Mouse (Mus musculus) lung, adult 2 months (tissue): ENCODE results near the gene Entpd3.

ENCODE experiments used
- CTCF ChIP-seq: fragments of 200-500 bp; IDR thresholded peaks from 2 replicates; pipeline ENCODE4 v1.5.1; 2011; ENCODE audit warnings: mild to moderate bottlenecking, low read length, control low read depth; ENCODE audit not compliant: insufficient read depth
- POLR2A ChIP-seq: fragments of 200-500 bp; IDR thresholded peaks from 2 replicates; pipeline ENCODE4 v1.6.1; 2011; ENCODE audit warnings: low read depth, mild to moderate bottlenecking, control low read depth, low read length, borderline replicate concordance; ENCODE audit errors: extremely low read depth

DNA sequence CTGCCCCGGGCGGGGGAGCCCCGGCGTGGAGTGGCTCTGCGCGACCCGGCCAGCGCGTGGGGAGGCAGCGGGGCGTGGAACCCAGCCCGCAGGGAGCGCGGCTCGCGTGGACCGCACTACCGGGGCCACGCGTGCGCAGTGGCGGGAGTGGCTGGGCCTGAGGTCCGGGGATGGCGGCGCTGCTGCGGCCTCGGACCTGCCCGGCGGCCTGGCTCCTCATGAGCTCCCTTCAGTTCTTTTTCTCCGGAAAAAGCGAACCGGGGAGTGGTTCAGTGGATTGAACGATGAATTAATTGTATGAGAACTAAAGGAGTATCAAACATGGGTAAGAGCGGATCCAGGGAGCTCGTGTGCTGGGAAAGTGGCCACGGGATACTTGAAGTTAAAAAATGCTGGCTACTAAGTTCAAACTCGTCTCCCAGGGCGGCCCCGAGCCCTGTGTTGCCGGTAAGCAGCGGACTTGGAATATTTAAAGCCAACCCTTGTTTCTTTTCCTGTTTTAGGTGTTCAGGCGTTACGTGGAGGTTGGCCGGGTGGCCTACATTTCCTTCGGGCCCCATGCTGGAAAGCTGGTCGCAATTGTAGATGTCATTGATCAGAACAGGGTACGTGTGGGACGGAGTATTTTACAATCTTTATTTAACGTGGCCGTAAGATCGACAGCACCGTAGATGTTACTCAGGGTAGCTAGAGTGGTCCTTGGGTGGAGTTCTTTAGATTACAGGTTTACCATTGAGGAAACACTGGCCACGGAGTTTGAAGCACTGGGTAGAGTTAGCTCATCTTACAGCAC, 32.2 kb downstream of the Entpd3 start:
- no peak for TF ChIP-seq POLR2A
- no peak for TF ChIP-seq CTCF
